Mouse (Mus musculus) C2C12 (cell line): ENCODE results near the gene Gm10642. TPM values are rescaled to one million over a fixed set of nuclear protein-coding genes. Genes with fewer than 3 reads are reported as not detected.

Experiments
- H3K27me3 ChIP-seq: one replicate; pipeline ENCODE4 v1.6.1; 2011; ENCODE audit not compliant: control insufficient read depth, insufficient read depth, insufficient read length
- H3K36me3 ChIP-seq: one replicate; pipeline ENCODE4 v1.6.1; 2011; ENCODE audit not compliant: control insufficient read depth, insufficient read depth
- H3K4me3 ChIP-seq: one replicate; pipeline ENCODE4 v1.5.1; 2011; ENCODE audit warnings: mild to moderate bottlenecking, control low read depth; ENCODE audit not compliant: poor library complexity, insufficient read depth, severe bottlenecking
- H3K79me2 ChIP-seq: one replicate; pipeline ENCODE4 v1.6.1; 2011; ENCODE audit not compliant: control insufficient read depth, insufficient read depth
- H3K79me3 ChIP-seq: one replicate; pipeline ENCODE4 v1.6.1; 2011; ENCODE audit warnings: low read depth, control low read depth
- H3ac ChIP-seq: one replicate; pipeline ENCODE3; 2011; ENCODE audit warnings: low read depth; ENCODE audit not compliant: control insufficient read depth, insufficient read length
- CEBPB ChIP-seq: IDR thresholded peaks from one replicate; pipeline ENCODE4 v1.6.1; 2011; ENCODE audit warnings: low read depth, mild to moderate bottlenecking, control low read depth, moderate library complexity
- CTCF ChIP-seq: IDR thresholded peaks from one replicate; pipeline ENCODE4 v1.5.1; 2011; ENCODE audit not compliant: control insufficient read depth, insufficient read depth, insufficient read length
- FOSL1 ChIP-seq: IDR thresholded peaks from one replicate; pipeline ENCODE4 v1.8.0; 2011; ENCODE audit warnings: mild to moderate bottlenecking, low read length; ENCODE audit not compliant: poor library complexity, insufficient read depth, severe bottlenecking
- MAX ChIP-seq: IDR thresholded peaks from one replicate; pipeline ENCODE4 v1.6.1; 2011; ENCODE audit warnings: mild to moderate bottlenecking, control low read depth
- MYOD1 ChIP-seq: IDR thresholded peaks from one replicate; pipeline ENCODE4 v1.6.1; 2011; ENCODE audit warnings: low read depth; ENCODE audit not compliant: control insufficient read depth, insufficient read length
- MYOG ChIP-seq: IDR thresholded peaks from one replicate; pipeline ENCODE4 v1.6.1; 2011; ENCODE audit not compliant: control insufficient read depth, insufficient read length; ENCODE audit errors: extremely low read depth
- USF1 ChIP-seq: IDR thresholded peaks from one replicate; pipeline ENCODE4 v1.6.1; 2011; ENCODE audit warnings: low read depth, mild to moderate bottlenecking, control low read depth, moderate library complexity
- polyA plus RNA-seq: library from polyadenylated mRNA; unstranded; fragments of >200 nt; fragmentation: generic; extraction: Trizol; gene quantifications from one replicate; pipeline ENCODE4 v1.2.1, GENCODE M21; 2012; ENCODE audit warnings: missing spikeins

Gm10642 gene
- polyA plus RNA-seq, 1 experiment = 0.02 TPM

- no peaks in the 10 kb centered on the region for H3K79me3 ChIP-seq
- TF ChIP-seq CTCF (no peak), CEBPB (no peak), MYOG (no peak), USF1 (no peak), MYOD1 (no peak), FOSL1 (no peak), MAX (no peak)
- H3K36me3 ChIP-seq = no peaks in the 10 kb centered on the region
- no peaks in the 10 kb centered on the region for H3K27me3 ChIP-seq
- H3K4me3 ChIP-seq = no peak overlapping the region
- no peaks in the 10 kb centered on the region for H3K79me2 ChIP-seq
- no peak overlapping the region for H3ac ChIP-seq
Measured at GRCm38 (mm10) chr9:70668048-70668447, 12.0 kb downstream of the Gm10642 start.

- TF ChIP-seq USF1 (no peak), FOSL1 (no peak), CEBPB (no peak), CTCF (no peak), MYOD1 (no peak), MAX (no peak), MYOG (no peak)
- no peaks in the 10 kb centered on the region for H3K36me3 ChIP-seq
Measured at GRCm38 (mm10) chr9:70669197-70669596, 13.1 kb downstream of the Gm10642 start.

GRCm38 (mm10) chr9:70670381-70670780, 14.3 kb downstream of the Gm10642 start:
- no peak overlapping the region for H3ac ChIP-seq
- H3K36me3 ChIP-seq = no peaks in the 10 kb centered on the region
- TF ChIP-seq USF1 (no peak), MAX (no peak), CEBPB (no peak), CTCF (no peak), MYOD1 (no peak), MYOG (no peak), FOSL1 (no peak)
- no peaks in the 10 kb centered on the region for H3K27me3 ChIP-seq
- no peaks in the 10 kb centered on the region for H3K79me3 ChIP-seq
- H3K79me2 ChIP-seq = no peaks in the 10 kb centered on the region
- no peak overlapping the region for H3K4me3 ChIP-seq

More at GRCm38 (mm10) chr9:70669197-70669596, 13.1 kb downstream of the Gm10642 start:
- H3K79me2 ChIP-seq = no peaks in the 10 kb centered on the region
- no peaks in the 10 kb centered on the region for H3K79me3 ChIP-seq
- no peaks in the 10 kb centered on the region for H3K27me3 ChIP-seq
- H3K4me3 ChIP-seq = no peak overlapping the region
- no peak overlapping the region for H3ac ChIP-seq

GRCm38 (mm10) chr9:70671278-70671677, 15.2 kb downstream of the Gm10642 start:
- no peaks in the 10 kb centered on the region for H3K27me3 ChIP-seq
- TF ChIP-seq CTCF (no peak), FOSL1 (no peak), USF1 (no peak), MYOG (no peak), MAX (no peak)
- no peaks in the 10 kb centered on the region for H3K36me3 ChIP-seq
- H3ac ChIP-seq = no peak overlapping the region
- H3K79me2 ChIP-seq = no peaks in the 10 kb centered on the region
- no peaks in the 10 kb centered on the region for H3K79me3 ChIP-seq
- no peak overlapping the region for H3K4me3 ChIP-seq

GRCm38 (mm10) chr9:70671772-70672579, 15.9 kb downstream of the Gm10642 start:
- no peak for TF ChIP-seq FOSL1
- TF ChIP-seq CTCF = peak; percentile 31
- H3K27me3 ChIP-seq = no peaks in the 10 kb centered on the region

GRCm38 (mm10) chr9:70673656-70674055, 17.6 kb downstream of the Gm10642 start:
- no peaks in the 10 kb centered on the region for H3K79me3 ChIP-seq
- H3K4me3 ChIP-seq = no peak overlapping the region
- no peaks in the 10 kb centered on the region for H3K36me3 ChIP-seq
- no peak overlapping the region for H3ac ChIP-seq
- TF ChIP-seq MYOG (no peak), FOSL1 (no peak), MAX (no peak)
- H3K79me2 ChIP-seq = no peaks in the 10 kb centered on the region
- no peaks in the 10 kb centered on the region for H3K27me3 ChIP-seq

More at GRCm38 (mm10) chr9:70671772-70672579, 15.9 kb downstream of the Gm10642 start:
- Histone ChIP-seq H3K36me3 (no peaks in the 10 kb centered on the region), H3ac (no peak overlapping the region), H3K4me3 (no peak overlapping the region), H3K79me2 (no peaks in the 10 kb centered on the region), H3K79me3 (no peaks in the 10 kb centered on the region)
